Mouse (Mus musculus) lung, adult 2 months (tissue): ENCODE results near the gene Myo10. TPM values are rescaled to one million over a fixed set of nuclear protein-coding genes. Genes with fewer than 3 reads are reported as not detected.
A peak's percentile ranks its signal among the peaks of the same experiment; 100 is the strongest.

Experiments used
- DNase-seq: peaks from one replicate; pipeline ENCODE4 v3.0.0; 2022
- H3K4me1 ChIP-seq: fragments of 200-500 bp; 2 replicates; pipeline ENCODE4 v1.6.1; 2011; ENCODE audit warnings: low read length; ENCODE audit not compliant: control insufficient read depth, insufficient read depth
- H3K4me3 ChIP-seq: fragments of 200-500 bp; replicated peaks from 2 replicates; pipeline ENCODE3; 2011; ENCODE audit warnings: low read depth, mild to moderate bottlenecking, control low read depth, low read length; ENCODE audit errors: extremely low read depth
- CTCF ChIP-seq: fragments of 200-500 bp; IDR thresholded peaks from 2 replicates; pipeline ENCODE4 v1.5.1; 2011; ENCODE audit warnings: mild to moderate bottlenecking, low read length, control low read depth; ENCODE audit not compliant: insufficient read depth
- POLR2A ChIP-seq: fragments of 200-500 bp; IDR thresholded peaks from 2 replicates; pipeline ENCODE4 v1.6.1; 2011; ENCODE audit warnings: low read depth, mild to moderate bottlenecking, control low read depth, low read length, borderline replicate concordance; ENCODE audit errors: extremely low read depth
- WGBS: fragments of 180-500 bp; shearing (Covaris S2); methylation state at CpG from one replicate; pipeline ENCODE4 v1.1.7; 2018; 5-methylcytosine and 5-hydroxymethylcytosine counted together
- polyA plus RNA-seq: library from polyadenylated mRNA; depleted of rRNA; stranded (reverse); fragments of >200 nt; gene quantifications from 2 replicates; pipeline ENCODE4 v1.2.3, GENCODE M21; 2012; rRNA removed

The Myo10 gene
- polyA plus RNA-seq, 1 experiment: 81.3 TPM

DNA sequence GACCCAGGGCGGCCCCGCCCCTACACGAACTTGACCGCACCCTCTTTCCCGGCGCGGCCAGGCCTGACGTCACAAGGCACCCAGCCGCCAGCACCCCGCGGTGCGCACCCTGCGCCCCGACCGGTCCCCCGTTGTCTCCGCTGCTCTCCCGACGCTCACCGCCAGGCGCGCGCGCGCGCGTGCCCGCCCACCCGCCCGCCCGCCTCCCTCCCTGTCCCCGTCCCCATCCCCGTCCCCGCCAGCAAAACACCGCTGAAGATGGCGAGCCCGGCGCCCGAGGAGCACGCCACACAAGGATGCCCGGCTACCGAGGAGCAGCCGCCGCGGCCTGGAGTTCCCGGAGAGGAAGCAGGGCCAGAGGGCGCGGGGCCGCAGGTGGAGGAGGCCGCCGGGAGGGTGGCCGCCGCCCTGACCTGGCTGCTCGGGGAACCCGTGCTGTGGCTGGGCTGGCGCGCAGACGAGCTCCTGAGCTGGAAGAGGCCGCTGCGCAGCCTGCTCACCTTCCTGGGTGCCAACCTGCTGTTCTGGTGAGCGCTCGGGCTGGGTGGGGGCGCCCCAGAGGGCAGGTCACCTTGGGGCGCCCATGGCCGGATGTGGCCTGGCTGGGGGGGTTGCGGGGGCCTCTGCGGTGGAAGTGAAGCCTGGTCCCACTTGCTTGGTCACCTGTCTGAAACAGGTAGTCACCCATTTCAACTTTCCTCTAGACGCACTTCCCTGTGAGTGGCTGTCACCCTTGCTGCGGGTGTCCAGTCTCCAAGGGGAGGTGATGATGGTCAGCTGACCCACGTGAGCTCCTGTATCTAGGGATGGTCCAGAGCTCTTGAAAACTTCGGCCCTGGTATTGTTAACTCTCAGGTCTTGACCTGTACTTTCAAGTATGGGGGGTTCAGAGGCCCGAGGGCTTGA is 221.0 kb downstream of the Myo10 start, which contains the start of gene Retreg1:
Gene Retreg1 (plus strand): TSS at position 95 of the 906 bp plus-strand sequence.
- Histone ChIP-seq H3K4me3 (peak within 1 kb of the TSS; percentile 63), H3K4me1 (peaks cover 2% of the 10 kb centered on the region; the same call in 1 of the 2 replicates)
- peak; percentile 85 for DNase-seq
- WGBS: 1% methylated on average over 69 of the region's 72 CpGs
- no peak for TF ChIP-seq CTCF
- 0 out of 2 replicates have a peak, but pooled peaks have one; percentile 25 for TF ChIP-seq POLR2A

DNA sequence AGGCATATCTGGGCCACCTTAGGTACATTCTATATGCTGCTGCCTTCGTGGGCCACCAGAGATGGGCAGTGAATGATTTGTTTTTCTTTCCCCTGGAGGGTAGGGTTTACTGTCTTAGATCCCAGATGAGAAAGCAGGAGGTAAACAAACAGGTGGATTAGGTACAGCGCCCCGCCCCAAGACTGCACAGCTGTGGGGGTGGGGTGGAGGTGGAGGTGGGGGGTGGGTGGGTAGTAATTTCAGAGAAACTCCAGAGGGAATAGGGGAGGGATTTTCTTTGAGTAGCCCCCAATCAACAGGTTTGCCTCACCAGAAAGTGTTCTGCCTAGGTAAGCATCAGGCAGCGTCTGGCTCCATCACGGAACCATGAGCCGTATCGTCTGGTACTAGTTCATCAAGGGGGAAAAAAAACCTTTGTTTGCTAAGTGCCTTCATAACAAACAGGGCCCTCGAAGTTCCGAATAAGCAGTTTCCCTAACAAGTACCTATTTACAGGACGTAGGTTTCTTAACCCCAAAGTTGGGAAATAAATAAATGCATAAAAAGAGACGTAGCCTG is 221.8 kb downstream of the Myo10 start:
- peak; percentile 20 for DNase-seq
- H3K4me1 ChIP-seq: peaks cover 2% of the 10 kb centered on the region; the same call in 1 of the 2 replicates
- H3K4me3 ChIP-seq: peak overlapping the region; percentile 63
- TF ChIP-seq POLR2A: no peak
- no peak for TF ChIP-seq CTCF
- 21% methylated on average over 11 of the region's 11 CpGs for WGBS

DNA sequence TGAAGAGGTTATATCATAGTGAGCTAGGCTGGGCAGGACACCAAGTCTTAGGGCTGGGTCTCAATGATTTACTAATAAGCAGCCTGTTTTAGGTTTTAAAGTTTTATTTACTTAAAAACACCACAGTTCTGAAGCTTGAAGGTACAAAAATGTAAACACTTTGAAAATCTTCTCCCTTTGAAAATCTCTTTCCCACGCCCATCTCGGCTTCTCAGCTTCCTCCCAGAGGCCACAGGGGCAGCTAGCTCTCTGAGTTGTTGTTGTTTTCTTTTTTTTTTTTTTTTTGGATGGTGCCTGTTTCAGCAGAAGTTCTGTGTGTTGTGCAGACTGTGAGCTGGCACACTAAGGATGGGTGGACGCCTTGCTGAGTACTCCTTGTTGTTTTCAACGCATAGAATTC is 222.4 kb downstream of the Myo10 start:
- TF ChIP-seq POLR2A: no peak
- TF ChIP-seq CTCF: no peak
- no peak for DNase-seq
- H3K4me1 ChIP-seq: peaks cover 2% of the 10 kb centered on the region; the same call in 1 of the 2 replicates
- 55% methylated on average over 4 of the region's 4 CpGs for WGBS
- no peak overlapping the region for H3K4me3 ChIP-seq

DNA sequence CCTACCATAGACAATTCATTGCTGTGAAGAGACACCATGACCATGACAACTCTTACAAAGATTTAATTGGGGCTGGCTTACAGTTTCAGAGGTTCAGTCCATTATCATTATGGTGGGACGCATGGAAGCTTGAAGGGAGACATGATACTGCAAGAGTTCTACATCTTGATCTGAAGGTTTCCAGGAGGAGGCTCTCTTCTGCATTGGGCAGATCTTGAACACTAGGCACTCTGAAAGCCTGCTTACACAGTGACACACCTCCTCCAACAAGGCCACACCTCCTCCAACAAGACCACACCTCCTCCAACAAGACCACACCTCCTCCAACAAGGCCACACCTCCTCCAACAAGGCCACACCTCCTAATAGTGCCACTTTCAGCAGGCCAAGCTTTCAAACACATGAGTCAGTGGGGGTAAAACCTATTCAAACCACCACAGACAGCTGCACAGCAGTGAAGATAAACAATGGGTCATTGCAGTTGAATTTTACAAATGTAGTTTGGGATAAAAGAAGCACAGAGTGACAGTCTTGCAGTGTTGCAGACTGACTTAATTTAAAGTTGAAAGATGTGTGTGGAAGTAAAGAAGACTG is 225.3 kb downstream of the Myo10 start:
- DNase-seq: no peak
- Histone ChIP-seq H3K4me3 (no peak overlapping the region), H3K4me1 (no peaks in the 10 kb centered on the region; the same call in 1 of the 2 replicates)
- WGBS: 87% methylated on average over 1 of the region's 1 CpGs
- TF ChIP-seq CTCF (no peak), POLR2A (no peak)

DNA sequence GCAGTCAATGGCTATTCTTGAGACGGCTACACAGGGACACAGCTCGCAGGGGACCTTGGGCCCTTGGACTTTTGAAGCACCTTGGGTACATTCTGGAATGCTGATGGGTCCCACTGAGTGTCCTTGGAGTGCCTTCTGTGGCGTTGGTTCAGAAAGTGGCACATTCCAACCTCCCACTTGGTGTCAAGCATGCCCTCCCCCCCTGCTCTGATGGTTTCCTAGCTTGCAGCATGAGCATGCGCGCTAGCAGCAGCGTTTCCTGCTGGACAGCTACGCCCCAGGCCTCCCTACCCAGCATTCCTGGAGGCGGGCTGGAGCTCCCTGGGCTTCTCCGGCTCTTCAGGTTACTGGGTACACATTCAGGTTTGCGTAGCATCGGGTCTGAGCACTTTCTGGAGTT is 228.2 kb downstream of the Myo10 start:
- no peaks in the 10 kb centered on the region; the same call in 1 of the 2 replicates for H3K4me1 ChIP-seq
- DNase-seq: peak; percentile 58
- TF ChIP-seq POLR2A (no peak), CTCF (no peak)
- no peak overlapping the region for H3K4me3 ChIP-seq
- 50% methylated on average over 11 of the region's 11 CpGs for WGBS

DNA sequence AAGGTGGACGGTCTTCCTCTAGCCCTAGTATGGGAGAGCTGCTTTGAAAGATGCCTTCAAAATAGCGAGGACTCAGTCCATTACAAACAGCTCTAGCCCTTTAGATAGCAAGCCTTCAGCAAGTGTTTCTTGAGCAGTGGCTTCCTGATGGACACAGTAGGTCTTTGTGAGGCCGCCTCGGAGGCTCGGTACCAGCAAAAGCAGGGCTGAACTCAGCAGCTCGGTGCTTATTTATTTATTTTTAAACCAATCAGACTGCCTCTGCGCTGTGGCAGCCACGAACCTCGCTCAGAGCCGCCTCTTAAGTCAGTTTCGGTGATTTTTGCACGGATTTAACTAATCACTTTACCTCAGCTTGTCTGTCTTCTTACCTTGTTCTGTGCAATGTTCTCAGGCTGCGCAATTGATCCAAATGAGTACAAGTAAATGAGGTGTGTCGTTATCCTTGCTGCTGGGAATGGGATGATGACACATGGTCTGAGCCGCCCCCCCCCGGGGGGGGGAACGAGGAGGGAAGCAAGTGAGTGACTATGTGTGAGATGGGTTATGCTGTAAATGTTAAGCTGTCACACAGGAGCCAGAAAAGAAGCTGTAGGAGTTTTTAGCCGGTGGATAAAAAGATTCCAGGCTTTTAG is 232.1 kb downstream of the Myo10 start:
- peaks cover 4% of the 10 kb centered on the region for H3K4me1 ChIP-seq
- 52% methylated on average over 18 of the region's 18 CpGs for WGBS
- no peak for DNase-seq

DNA sequence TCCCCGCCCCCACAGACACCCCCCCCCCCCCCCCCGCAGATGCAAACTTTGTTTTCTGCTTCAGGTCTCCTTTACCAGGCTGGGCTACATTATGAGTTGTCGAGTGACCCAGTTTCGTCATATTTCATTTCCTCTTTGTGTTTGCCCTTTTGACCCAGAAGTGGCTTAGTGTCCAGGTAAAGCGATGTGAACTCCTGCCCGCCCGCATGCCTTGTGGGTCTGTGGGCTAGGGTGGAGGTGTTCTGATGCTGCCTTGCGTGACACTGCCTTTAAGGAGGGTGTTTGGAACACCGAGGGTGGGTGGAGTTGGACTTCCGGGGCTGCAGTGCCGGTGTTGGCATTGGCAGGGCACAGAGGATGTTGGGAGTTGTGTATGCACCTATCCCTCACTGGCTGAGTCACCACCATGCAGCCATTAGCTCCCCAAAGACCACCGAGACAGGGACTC is 236.3 kb downstream of the Myo10 start:
- peaks cover 4% of the 10 kb centered on the region for H3K4me1 ChIP-seq
- DNase-seq: no peak
- H3K4me3 ChIP-seq: no peak overlapping the region
- WGBS: 33% methylated on average over 12 of the region's 12 CpGs
- TF ChIP-seq POLR2A (no peak), CTCF (no peak)

More for the DNA sequence above, 232.1 kb downstream of the Myo10 start:
- no peak overlapping the region for H3K4me3 ChIP-seq
- TF ChIP-seq POLR2A: no peak
- no peak for TF ChIP-seq CTCF

DNA sequence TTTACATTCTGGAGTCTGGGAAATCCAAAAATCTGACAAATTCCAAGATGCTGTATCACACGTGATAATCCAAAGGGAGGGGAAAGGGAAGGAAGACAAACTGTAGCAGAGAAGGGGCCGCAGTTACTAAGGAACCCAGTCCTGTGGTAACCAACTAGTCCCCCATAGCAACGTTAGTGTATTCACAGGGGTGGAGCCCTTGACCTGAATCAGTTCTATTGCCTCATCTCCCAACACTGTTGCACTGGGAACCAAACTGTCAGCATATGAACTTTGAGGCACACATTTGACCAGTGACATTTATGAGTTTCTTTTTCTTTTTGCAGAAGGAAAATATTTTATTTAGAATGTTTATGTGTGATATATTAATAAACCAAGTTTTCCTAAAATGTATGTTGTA is 237.1 kb downstream of the Myo10 start:
- 41% methylated on average over 3 of the region's 3 CpGs for whole genome bisulfite sequencing
- DNase-seq: no peak
- no peak overlapping the region for H3K4me3 ChIP-seq
- TF ChIP-seq CTCF (no peak), POLR2A (no peak)
- peaks cover 4% of the 10 kb centered on the region for H3K4me1 ChIP-seq

DNA sequence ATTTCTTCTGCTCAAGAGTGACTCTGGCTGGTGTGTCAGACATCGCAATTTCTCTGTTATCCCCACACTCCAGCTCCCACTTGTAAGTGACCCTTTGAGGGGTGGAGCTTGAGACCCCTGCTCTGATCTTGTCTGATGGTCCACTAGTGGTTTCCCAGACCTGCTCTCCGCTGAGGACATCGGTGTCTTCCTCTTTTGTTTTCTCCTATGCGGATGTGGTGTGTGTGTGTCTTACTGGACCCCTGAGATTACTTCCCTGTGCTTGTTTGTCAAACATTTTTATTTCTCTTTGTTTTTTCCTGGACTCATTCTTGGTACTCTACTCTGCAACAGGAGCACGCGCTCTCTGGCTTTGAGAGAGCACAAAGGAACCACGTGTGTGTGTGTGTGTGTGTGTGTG is 239.6 kb downstream of the Myo10 start:
- 66% methylated on average over 7 of the region's 7 CpGs for WGBS
- no peak for TF ChIP-seq CTCF
- TF ChIP-seq POLR2A: no peak
- no peak for DNase-seq
- no peak overlapping the region for H3K4me3 ChIP-seq
- H3K4me1 ChIP-seq: peaks cover 4% of the 10 kb centered on the region

Other genes with a start within 250 kb of the Myo10 start
- gene Basp1, start 208.8 kb upstream of the Myo10 start, polyA plus RNA-seq: 4.9 TPM in 2 replicates
- 10.9 and 15.5 TPM in 2 replicates for gene Retreg1, start 220.7 kb downstream of the Myo10 start, polyA plus RNA-seq